Mouse (Mus musculus) C2C12 (cell line): ENCODE data around the gene Fbxo9.

Source experiments
- CTCF ChIP-seq: IDR thresholded peaks from one replicate; pipeline ENCODE4 v1.5.1; 2011; ENCODE audit not compliant: control insufficient read depth, insufficient read depth, insufficient read length
- MAX ChIP-seq: IDR thresholded peaks from one replicate; pipeline ENCODE4 v1.6.1; 2011; ENCODE audit warnings: mild to moderate bottlenecking, control low read depth
- MYOG ChIP-seq: IDR thresholded peaks from one replicate; pipeline ENCODE4 v1.6.1; 2011; ENCODE audit not compliant: control insufficient read depth, insufficient read length; ENCODE audit errors: extremely low read depth
- USF1 ChIP-seq: IDR thresholded peaks from one replicate; pipeline ENCODE4 v1.6.1; 2011; ENCODE audit warnings: low read depth, mild to moderate bottlenecking, control low read depth, moderate library complexity

GRCm38 (mm10) chr9:78101431-78101830, 7.4 kb downstream of the Fbxo9 start:
- TF ChIP-seq USF1 (no peak), CTCF (no peak), MYOG (no peak), MAX (no peak)
